Mouse (Mus musculus) layer of hippocampus, adult 18-20 months (tissue): Measurements from ENCODE around the gene Ccdc167. TPM values are rescaled to one million over a fixed set of nuclear protein-coding genes. Genes with fewer than 3 reads are reported as not detected.

Experiments
- DNase-seq, 2 experiments: peaks; one replicate each; pipeline ENCODE4 v3.0.0; 2022; ENCODE audit warnings: low spot score in 2 of 2
- total RNA-seq, 2 experiments: library from RNA; stranded (reverse); gene quantifications; 2 replicates each; pipeline ENCODE4 v1.2.3; 2021

The Ccdc167 gene
- total RNA-seq, 2 experiments from 2014 or later: 22.6 to 23.4 TPM

DNA sequence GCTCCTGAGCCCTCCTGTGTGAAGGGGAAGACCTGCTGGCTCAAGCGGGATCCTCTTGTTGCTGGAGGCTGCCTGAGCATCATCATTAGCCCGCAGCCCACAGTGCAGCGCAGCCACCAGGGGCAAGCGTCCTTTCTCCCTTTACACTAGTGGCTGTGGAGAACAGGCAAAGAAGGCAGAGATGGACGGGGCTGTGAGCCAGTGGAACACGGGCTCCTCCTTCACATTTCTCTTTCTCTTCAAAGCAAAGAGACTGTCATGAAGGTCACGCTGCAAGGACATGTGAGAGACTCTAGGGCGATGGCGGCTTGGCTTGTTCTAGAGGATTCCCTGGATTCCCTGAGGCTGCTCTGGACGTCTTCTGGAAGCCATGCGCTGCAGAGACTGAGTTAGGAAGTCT lies 75.9 kb downstream of the Ccdc167 start:
- DNase-seq: no peak

DNA sequence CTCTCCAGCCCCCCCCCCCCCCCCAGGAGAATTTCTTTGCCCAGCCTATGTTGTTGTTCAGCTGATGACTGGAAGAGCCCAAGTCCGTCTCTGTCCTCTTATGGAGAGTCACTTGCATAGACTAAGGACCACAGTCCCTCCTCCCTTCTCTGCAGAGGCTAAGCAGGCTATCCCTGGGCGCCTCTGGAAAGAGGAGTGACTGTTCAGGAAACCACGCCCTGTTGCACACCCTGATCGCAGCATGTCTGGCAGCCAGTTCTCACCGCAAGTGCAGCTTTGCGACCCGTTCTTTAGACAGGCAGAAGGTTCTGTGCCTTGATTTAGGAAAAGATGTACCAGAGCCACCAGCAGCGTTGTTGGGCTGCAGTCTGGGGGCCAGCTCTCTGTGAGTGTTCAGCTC lies 78.9 kb downstream of the Ccdc167 start:
- no peak for DNase-seq

DNA sequence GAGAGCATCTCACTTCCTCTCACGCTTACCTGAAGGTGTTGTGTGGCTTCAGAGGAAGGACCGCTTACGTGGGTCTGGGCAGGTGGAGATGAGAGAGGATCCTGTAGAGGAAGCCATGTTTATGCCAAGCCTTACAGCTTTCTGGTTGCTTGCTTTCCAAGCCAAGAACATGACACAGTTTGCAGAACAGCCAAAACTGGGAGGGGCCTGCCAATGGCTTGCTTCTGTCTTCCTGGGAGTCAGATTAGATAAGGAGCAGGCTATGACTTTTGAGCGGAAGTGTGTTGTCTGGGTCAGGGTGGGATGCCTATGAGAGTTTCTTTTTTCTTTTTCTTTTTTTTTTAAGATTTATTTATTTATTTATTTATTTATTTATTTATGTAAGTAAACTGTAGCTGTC lies 79.5 kb downstream of the Ccdc167 start:
- no peak for DNase-seq

Other genes with a start within 250 kb of the Ccdc167 start
- gene Pim1, start 226.3 kb downstream of the Ccdc167 start, total RNA-seq: 1 to 10 TPM; 4.2 to 4.5 TPM
- gene Gm17657, start 167.4 kb downstream of the Ccdc167 start, total RNA-seq: not detected
- 10 to 100 TPM; 37.8 to 41.4 TPM for gene Tbc1d22b, start 167.3 kb downstream of the Ccdc167 start, total RNA-seq
- not detected for gene Tmem217, start 164.7 kb downstream of the Ccdc167 start, total RNA-seq
- gene Rnf8, start 102.3 kb downstream of the Ccdc167 start, total RNA-seq: 10 to 100 TPM; 46.2 to 47.2 TPM
- 1 to 10 TPM; 3.0 to 3.2 TPM for gene Gm28043, start 102.2 kb downstream of the Ccdc167 start, total RNA-seq
- 100 to 1,000 TPM; 125 to 126 TPM for gene Cmtr1, start 56.4 kb downstream of the Ccdc167 start, total RNA-seq